Mouse (Mus musculus): ENCODE measurements around the gene Slc25a44. TPM values are rescaled to one million over a fixed set of nuclear protein-coding genes. Genes with fewer than 3 reads are reported as not detected.

The Slc25a44 gene
- polyA plus RNA-seq, 1 experiment from 2014 or later = 30.4 TPM

- no peak for TF ChIP-seq CTCF (IDR thresholded peaks at IDR 0.05; ENCODE audit: low read depth)
- H3K4me2 ChIP-seq (replicated peaks; ENCODE audit: low read depth) = no peak overlapping the region
- H3K9ac ChIP-seq (ENCODE audit: low read depth, low read length) = no peak overlapping the region
- H3K4me1 ChIP-seq (replicated peaks; ENCODE audit: control insufficient read depth, insufficient read depth, low read length) = no peaks in the 10 kb centered on the region; the same call in 1 of the 2 replicates
- 88% methylated on average over 2 of the region's 2 CpGs for WGBS
- H3K27me3 ChIP-seq (replicated peaks; ENCODE audit: control insufficient read depth, insufficient read depth, low read length) = no peaks in the 10 kb centered on the region
- no peaks in the 10 kb centered on the region for H3K36me3 ChIP-seq (ENCODE audit: control insufficient read depth, insufficient read depth)
- H3K4me3 ChIP-seq (ENCODE audit: low read depth, low read length) = no peak overlapping the region
- no peak overlapping the region for H3K27ac ChIP-seq (ENCODE audit: low read depth, low read length)
- no peak for ATAC-seq
- no peaks in the 10 kb centered on the region for H3K9me3 ChIP-seq (ENCODE audit: control insufficient read depth)
Measured at GRCm38 (mm10) chr3:88465127-88465526, 40.2 kb upstream of the Slc25a44 start.

DNA sequence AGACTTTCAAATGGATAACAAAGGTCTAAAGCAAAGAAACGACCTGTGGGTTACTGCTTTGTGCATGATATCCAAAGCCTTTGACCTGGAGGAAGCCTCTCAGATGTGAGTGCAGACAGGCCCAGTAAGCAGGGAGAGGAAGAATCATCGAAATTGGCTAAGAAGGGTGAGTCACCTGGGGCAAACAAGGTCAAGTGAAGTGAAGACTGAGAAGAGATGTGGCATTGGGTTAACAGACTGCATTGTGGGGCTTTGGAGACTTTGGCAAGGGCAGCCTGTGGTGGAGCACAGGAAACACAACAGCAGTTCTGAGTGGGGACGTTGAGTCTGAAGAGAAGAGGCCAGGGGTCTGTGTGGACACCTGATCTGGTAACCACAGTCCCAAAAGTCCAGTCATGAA is 39.5 kb upstream of the Slc25a44 start:
- Histone ChIP-seq H3K36me3 (ENCODE audit: control insufficient read depth, insufficient read depth) (no peaks in the 10 kb centered on the region), H3K27me3 (replicated peaks; ENCODE audit: control insufficient read depth, insufficient read depth, low read length) (no peaks in the 10 kb centered on the region; the same call in 1 of the 2 replicates), H3K4me3 (ENCODE audit: low read depth, low read length) (no peak overlapping the region), H3K9ac (ENCODE audit: low read depth, low read length) (no peak overlapping the region), H3K27ac (ENCODE audit: low read depth, low read length) (no peak overlapping the region), H3K4me2 (replicated peaks; ENCODE audit: low read depth) (no peak overlapping the region), H3K4me1 (replicated peaks; ENCODE audit: control insufficient read depth, insufficient read depth, low read length) (no peaks in the 10 kb centered on the region; the same call in 1 of the 2 replicates), H3K9me3 (ENCODE audit: control insufficient read depth) (no peaks in the 10 kb centered on the region)
- TF ChIP-seq CTCF (IDR thresholded peaks at IDR 0.05; ENCODE audit: low read depth) = no peak
- 46% methylated on average over 3 of the region's 3 CpGs for WGBS
- ATAC-seq = no peak

- Histone ChIP-seq H3K27me3 (replicated peaks; ENCODE audit: control insufficient read depth, insufficient read depth, low read length) (peaks cover 5% of the 10 kb centered on the region), H3K27ac (ENCODE audit: low read depth, low read length) (no peak within 1 kb of the TSS), H3K4me2 (replicated peaks; ENCODE audit: low read depth) (no peak within 1 kb of the TSS), H3K9ac (ENCODE audit: low read depth, low read length) (no peak within 1 kb of the TSS), H3K4me3 (ENCODE audit: low read depth, low read length) (no peak within 1 kb of the TSS), H3K4me1 (replicated peaks; ENCODE audit: control insufficient read depth, insufficient read depth, low read length) (no peaks in the 10 kb centered on the region), H3K9me3 (ENCODE audit: control insufficient read depth) (no peaks in the 10 kb centered on the region), H3K36me3 (ENCODE audit: control insufficient read depth, insufficient read depth) (no peaks in the 10 kb centered on the region)
- TF ChIP-seq CTCF (IDR thresholded peaks at IDR 0.05; ENCODE audit: low read depth) = no peak
- 63% methylated on average over 12 of the region's 12 CpGs for WGBS
- no peak for ATAC-seq
Measured at GRCm38 (mm10) chr3:88460983-88461696, 36.2 kb upstream of the Slc25a44 start, which contains the start of gene Sema4a. Gene Sema4a (minus strand): TSS chr3:88461182.

- Histone ChIP-seq H3K4me1 (replicated peaks; ENCODE audit: control insufficient read depth, insufficient read depth, low read length) (no peaks in the 10 kb centered on the region), H3K27ac (ENCODE audit: low read depth, low read length) (no peak overlapping the region), H3K36me3 (ENCODE audit: control insufficient read depth, insufficient read depth) (no peaks in the 10 kb centered on the region), H3K9me3 (ENCODE audit: control insufficient read depth) (no peaks in the 10 kb centered on the region), H3K27me3 (replicated peaks; ENCODE audit: control insufficient read depth, insufficient read depth, low read length) (peaks cover 5% of the 10 kb centered on the region), H3K4me3 (ENCODE audit: low read depth, low read length) (no peak overlapping the region), H3K4me2 (replicated peaks; ENCODE audit: low read depth) (no peak overlapping the region), H3K9ac (ENCODE audit: low read depth, low read length) (no peak overlapping the region)
- no peak for ATAC-seq
- no peak for TF ChIP-seq CTCF (IDR thresholded peaks at IDR 0.05; ENCODE audit: low read depth)
- WGBS = 83% methylated on average over 5 of the region's 5 CpGs
Measured at GRCm38 (mm10) chr3:88460029-88460428, 35.1 kb upstream of the Slc25a44 start.

GRCm38 (mm10) chr3:88458778-88459219 is 33.9 kb upstream of the Slc25a44 start:
- H3K27ac ChIP-seq (ENCODE audit: low read depth, low read length) = no peak overlapping the region
- no peaks in the 10 kb centered on the region for H3K9me3 ChIP-seq (ENCODE audit: control insufficient read depth)
- 4% methylated on average over 14 of the region's 14 CpGs for WGBS
- 0 out of 2 replicates have a peak overlapping the region, but pooled peaks have one; percentile 35 for H3K4me2 ChIP-seq (replicated peaks; ENCODE audit: low read depth)
- H3K4me3 ChIP-seq (ENCODE audit: low read depth, low read length) = no peak overlapping the region
- H3K9ac ChIP-seq (ENCODE audit: low read depth, low read length) = no peak overlapping the region
- peaks cover 5% of the 10 kb centered on the region for H3K27me3 ChIP-seq (replicated peaks; ENCODE audit: control insufficient read depth, insufficient read depth, low read length)
- H3K4me1 ChIP-seq (replicated peaks; ENCODE audit: control insufficient read depth, insufficient read depth, low read length) = no peaks in the 10 kb centered on the region
- 0 out of 2 replicates have a peak, but pooled peaks have one; percentile 8 for TF ChIP-seq CTCF (IDR thresholded peaks at IDR 0.05; ENCODE audit: low read depth)
- no peaks in the 10 kb centered on the region for H3K36me3 ChIP-seq (ENCODE audit: control insufficient read depth, insufficient read depth)
- no peak for ATAC-seq

DNA sequence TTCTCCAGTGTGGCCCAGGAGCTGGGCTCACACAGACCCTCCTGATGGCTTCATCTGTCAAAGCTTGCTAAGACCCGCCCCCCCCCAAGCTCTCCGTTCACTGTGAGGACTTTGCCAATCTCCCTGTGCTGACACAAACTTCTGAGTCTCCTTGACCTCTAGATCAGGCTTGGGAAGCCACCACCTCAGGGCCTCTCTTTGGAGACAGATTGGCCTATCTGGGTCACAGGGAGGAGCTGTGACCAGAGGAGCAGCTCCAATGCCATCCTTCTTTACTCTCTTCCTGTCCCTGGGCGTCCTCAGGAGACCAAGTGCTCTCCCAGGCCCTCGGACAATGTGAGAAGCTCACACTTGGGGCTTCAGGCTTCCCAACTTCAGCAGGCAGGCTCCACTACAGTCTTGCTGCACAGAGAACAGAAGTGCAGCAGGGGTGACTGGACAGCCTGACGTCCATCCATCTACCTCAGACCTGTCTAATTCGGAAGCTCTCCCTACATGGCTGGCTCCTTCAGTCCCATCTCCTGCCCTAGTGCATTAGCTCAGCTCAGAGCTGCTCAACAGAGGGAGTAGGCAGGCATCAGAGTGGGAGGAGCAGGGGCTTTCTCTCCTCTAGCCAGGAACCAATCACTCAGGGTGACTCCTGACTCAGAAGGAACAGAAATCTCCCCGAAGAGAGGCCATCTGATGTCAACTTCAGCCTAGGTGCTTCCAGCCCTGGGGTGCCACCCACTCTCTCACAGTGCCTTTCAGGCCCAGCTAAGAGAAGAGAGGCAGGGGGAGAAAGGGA is 32.0 kb upstream of the Slc25a44 start:
- H3K27me3 ChIP-seq (replicated peaks; ENCODE audit: control insufficient read depth, insufficient read depth, low read length) = peaks cover 5% of the 10 kb centered on the region
- H3K9ac ChIP-seq (ENCODE audit: low read depth, low read length) = no peak overlapping the region
- no peak overlapping the region for H3K4me2 ChIP-seq (replicated peaks; ENCODE audit: low read depth)

More for the DNA sequence above, 32.0 kb upstream of the Slc25a44 start:
- Histone ChIP-seq H3K9me3 (ENCODE audit: control insufficient read depth) (no peaks in the 10 kb centered on the region), H3K4me1 (replicated peaks; ENCODE audit: control insufficient read depth, insufficient read depth, low read length) (peaks cover 7% of the 10 kb centered on the region; the same call in 1 of the 2 replicates), H3K36me3 (ENCODE audit: control insufficient read depth, insufficient read depth) (peaks cover 9% of the 10 kb centered on the region), H3K4me3 (ENCODE audit: low read depth, low read length) (no peak overlapping the region), H3K27ac (ENCODE audit: low read depth, low read length) (peak overlapping the region; percentile 95)
- WGBS = 59% methylated on average over 7 of the region's 7 CpGs
- TF ChIP-seq CTCF (IDR thresholded peaks at IDR 0.05; ENCODE audit: low read depth) = no peak
- peak; percentile 15; the same call in 1 of the 2 replicates for ATAC-seq

All from intestine, postnatal 0 days (tissue).